Mouse (Mus musculus) left cerebral cortex, postnatal 4 days (tissue): ENCODE results near the gene Cables2. TPM values are rescaled to one million over a fixed set of nuclear protein-coding genes. Genes with fewer than 3 reads are reported as not detected.

Experiments used
- DNase-seq: peaks from one replicate; pipeline ENCODE4 v3.0.0-alpha.2; 2022
- intact Hi-C: fragments of 180-260 bp; cut with DNase I; formaldehyde crosslinking; loops from one replicate; pipeline ENCODE4 v1.15.1; 2025
- microRNA-seq: library from miRNA; unstranded; fragments of <30 nt; microRNA quantifications from one replicate; pipeline ENCODE4 v1.2.0, GENCODE M21; 2022
- total RNA-seq, 2 experiments: library from RNA; stranded (reverse); gene quantifications; 2 replicates each; pipeline ENCODE4 v1.2.3; 2021

Cables2 gene
- total RNA-seq, 2 experiments from 2014 or later = 47.2 to 48.6 TPM

GRCm38 (mm10) chr2:180208976-180209375 is 64.3 kb downstream of the Cables2 start:
- no peak for DNase-seq
- intact Hi-C loops = no loop called here

Small RNA genes within 50 kb of the gene (microRNA-seq; reads per million reads assigned to microRNA genes)
- gene Mir3091 = not detected

Other genes starting within 250 kb of the Cables2 start
- 100 to 1,000 TPM; 199 to 202 TPM for gene Lsm14b, start 248.5 kb downstream of the Cables2 start, total RNA-seq
- gene Psma7, start 231.1 kb downstream of the Cables2 start, total RNA-seq = 100 to 1,000 TPM; 244 to 245 TPM
- gene Ss18l1, start 231.0 kb downstream of the Cables2 start, total RNA-seq = 10 to 100 TPM; 59.2 to 60.9 TPM
- gene Mtg2, start 202.9 kb downstream of the Cables2 start, total RNA-seq = 10 to 100 TPM; 19.8 to 20.5 TPM
- 10 to 100 TPM; 16.6 to 17.4 TPM for gene Hrh3, start 169.0 kb downstream of the Cables2 start, total RNA-seq
- 10 to 100 TPM; 61.9 to 64.5 TPM for gene Osbpl2, start 154.2 kb downstream of the Cables2 start, total RNA-seq
- gene Adrm1, start 102.0 kb downstream of the Cables2 start, total RNA-seq = 100 to 1,000 TPM; 117 to 118 TPM
- gene Lama5, start 47.6 kb downstream of the Cables2 start, total RNA-seq = 1 to 10 TPM; 6.3 to 6.5 TPM
- 100 to 1,000 TPM; 616 to 687 TPM for gene Rps21, start 16.1 kb downstream of the Cables2 start, total RNA-seq
- gene Rbbp8nl, start 16.4 kb upstream of the Cables2 start, total RNA-seq = not detected
- gene Gata5, start 61.2 kb upstream of the Cables2 start, total RNA-seq = not detected
- 1 to 10 TPM; 2.4 to 2.5 TPM for gene Slco4a1, start 182.7 kb upstream of the Cables2 start, total RNA-seq
- 10 to 100 TPM; 52.1 to 54.5 TPM for gene Ntsr1, start 226.5 kb upstream of the Cables2 start, total RNA-seq